Mouse (Mus musculus): ENCODE measurements around the gene Cdc42ep1. TPM values are rescaled to one million over a fixed set of nuclear protein-coding genes. Genes with fewer than 3 reads are reported as not detected.
A peak's percentile ranks its signal among the peaks of the same experiment; 100 is the strongest.
"Not testable (repeated sequence)": the region's sequence is repeated elsewhere in the genome, so short reads cannot be mapped to it uniquely, and the experiment has no call there.

The Cdc42ep1 gene
- total RNA-seq, 4 experiments from 2014 or later, result 14.5 to 18.7 (median 16.2) TPM

DNA sequence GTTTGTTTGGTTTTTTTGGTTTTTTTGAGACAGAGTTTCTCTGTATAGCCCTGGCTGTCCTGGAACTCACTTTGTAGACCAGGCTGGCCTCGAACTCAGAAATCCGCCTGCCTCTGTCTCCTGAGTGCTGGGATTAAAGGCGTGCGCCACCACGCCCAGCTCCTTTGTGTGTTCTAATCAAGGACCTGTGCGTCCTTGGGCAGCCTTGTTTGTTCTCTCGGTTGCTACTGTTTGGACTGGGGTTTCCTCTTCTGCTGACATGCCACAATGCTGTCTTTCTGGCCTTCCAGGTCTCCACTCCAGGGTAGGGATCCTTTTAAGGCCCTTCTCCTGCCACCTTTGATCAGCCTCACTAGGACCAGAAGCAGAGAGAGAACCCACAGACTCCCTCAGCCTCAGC, 4.4 kb downstream of the Cdc42ep1 start:
- not testable (repeated sequence) for DNase-seq (ENCODE audit: low spot score in 2 of 2)

DNA sequence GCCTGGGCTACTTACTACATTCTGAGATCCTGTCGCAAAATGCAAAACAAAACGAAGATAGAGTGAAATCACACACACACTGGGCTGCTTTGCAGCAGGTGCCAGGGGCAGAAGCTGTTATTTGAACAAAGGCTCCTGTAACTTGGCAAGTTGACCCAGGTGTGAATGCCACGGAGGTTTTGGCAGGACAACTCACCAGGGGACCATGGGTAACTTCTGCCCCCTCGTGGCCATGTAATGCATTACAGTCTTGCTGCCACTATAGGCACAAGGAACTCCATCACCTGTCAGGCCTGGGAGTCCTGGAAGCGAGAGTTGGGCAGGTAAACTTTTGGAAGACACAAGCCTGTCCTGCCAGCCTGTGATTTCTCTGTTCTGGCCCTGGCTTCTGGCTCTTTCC, 6.0 kb downstream of the Cdc42ep1 start:
- peak; percentile 57 to 86 for DNase-seq (ENCODE audit: low spot score in 2 of 2)

DNA sequence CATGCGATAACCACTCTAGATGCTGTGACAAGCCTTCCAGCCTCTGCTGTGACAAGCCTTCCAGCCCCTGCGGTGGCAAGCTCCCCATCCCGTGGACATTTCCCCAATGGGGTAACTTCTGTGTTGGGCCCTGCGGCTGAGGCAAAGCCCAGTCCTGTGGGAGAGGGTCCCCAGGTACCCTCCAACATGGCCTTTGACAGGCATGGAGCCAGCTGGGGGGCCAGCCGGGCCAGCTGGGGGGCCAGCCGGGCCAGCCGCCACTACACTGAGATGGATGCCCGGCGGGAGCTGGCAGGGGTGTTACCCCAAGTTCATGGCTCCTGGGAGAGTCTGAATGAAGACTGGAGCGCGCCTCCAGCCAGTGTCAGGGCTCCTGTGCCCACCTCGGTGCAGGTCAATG, 7.1 kb downstream of the Cdc42ep1 start:
- no peak for DNase-seq (ENCODE audit: low spot score in 2 of 2)

DNA sequence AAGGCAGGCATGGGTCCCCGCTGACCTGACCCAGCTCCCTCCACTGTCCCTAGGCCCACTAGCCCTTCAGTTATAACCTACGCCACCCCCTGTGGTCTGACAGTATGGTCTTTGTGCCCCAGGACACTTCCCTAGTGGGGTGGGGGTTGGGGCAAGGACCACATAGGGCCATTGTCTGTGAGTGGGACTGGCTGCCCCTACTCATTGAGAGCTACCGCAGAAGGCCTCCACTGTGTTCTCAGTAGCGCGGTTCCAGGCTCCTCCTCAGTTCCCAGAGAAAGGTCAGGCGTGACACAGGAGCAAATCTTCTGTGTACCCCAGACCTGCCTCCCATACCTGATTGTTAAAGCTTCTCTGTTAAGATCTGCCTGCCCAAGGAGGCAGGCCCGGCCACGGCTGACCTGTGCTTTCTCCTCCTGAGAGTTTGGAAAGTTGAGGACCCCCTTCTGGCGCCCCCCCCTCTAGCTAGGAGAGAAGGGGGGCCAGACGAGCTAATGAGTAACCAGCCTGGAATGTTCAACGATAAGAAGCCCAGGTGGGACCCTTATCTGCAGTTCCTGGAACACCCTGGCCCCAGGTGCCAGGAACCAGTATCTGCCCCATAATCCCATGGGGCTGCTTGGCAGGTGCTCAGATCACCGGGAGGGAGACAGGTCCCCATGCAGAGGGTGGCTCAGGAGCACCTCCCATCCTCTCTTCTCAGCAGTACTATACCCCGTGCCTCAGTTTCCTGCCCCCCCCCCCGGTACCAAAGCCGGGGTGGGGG, 7.8 kb downstream of the Cdc42ep1 start:
- DNase-seq (ENCODE audit: low spot score in 2 of 2), result peak; percentile 49 to 63

DNA sequence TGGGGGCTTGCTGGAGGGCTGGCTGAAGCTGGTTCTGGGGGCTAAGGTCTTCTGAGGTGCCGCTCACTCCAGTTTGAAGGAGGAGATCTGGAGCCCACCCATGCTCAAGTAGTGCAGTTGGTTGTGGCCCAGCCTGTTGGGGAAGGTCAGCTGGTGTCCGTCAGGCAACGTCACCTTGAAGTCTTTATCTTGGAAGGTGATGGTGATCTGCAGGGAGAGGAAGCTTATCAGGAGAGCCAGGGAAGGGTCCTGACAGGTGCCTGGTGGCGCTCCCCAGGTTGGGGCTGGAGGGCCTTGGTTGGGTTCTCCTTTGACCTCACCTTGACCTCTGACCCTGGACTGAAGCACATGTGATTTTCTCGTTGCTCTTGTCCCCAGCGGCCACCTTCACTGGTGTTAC, 8.5 kb downstream of the Cdc42ep1 start:
- DNase-seq (ENCODE audit: low spot score in 2 of 2), result no peak

DNA sequence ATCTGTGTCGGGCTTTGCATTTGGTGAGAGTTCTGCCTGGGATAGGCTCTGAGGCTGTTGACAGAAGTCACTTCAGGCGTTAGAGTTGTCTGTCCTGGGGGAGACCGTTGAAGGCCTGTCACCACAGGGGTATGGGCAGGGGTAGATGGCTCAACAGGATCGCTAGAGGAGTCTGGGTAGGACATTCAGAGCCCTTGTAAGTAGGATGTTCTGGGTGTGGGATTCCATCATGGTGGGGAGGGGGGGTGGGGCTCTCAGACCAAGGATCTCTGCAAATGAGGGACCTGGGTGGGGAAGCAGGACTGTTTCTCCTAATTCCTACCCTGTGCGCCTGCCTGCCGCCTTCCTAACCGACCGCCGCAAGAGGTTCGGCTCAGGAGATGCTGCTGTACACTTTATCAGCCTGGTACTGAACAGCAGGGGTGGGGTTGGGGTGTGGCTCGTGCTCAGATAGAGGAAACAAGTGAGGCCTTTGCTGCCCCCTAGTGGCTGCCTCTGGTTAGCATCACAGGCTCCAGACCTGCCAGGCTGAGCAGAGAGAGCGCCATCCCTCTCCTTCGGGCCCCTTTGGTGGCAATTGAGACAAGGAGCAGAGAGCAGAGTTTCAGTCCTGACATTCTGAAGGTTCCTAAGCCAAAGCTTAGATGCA, 9.2 kb downstream of the Cdc42ep1 start:
- peak; percentile 83 to 93 for DNase-seq (ENCODE audit: low spot score in 2 of 2)

DNA sequence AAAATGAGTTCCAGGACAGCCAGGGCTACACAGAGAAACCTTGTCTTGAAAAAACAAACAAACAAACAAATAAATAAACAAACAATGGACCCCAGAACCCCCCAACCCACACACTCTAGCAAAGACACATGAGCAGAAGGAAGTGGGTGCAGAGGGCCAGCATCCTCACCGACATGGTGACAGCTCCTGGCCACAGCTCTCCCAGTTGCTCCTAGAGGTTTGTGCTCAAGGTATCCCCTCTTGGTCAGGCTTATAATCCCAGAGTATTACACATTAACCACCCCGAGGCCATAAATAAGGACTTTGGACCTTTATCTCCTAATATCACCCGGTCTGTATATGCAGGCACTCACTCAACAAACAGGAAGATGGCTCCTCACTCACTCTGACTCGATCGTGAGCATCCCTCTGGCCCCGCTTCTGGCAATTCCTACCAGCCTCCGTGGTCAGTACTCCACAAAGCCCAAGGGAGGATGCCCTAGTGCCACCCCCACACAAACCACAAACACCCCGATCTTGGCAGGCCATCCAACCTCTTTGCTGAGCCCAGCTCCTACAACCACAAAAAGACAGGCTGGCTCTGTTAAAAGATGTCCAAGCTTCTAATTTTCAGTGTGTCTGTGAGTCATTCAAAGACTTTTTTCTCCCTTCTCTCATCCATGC, 13.0 kb downstream of the Cdc42ep1 start, which contains the start of gene Lgals2:
Gene Lgals2, minus strand, starts transcription at position 227 of the 663 bp plus-strand sequence.
- DNase-seq (ENCODE audit: low spot score in 2 of 2), result no peak

DNA sequence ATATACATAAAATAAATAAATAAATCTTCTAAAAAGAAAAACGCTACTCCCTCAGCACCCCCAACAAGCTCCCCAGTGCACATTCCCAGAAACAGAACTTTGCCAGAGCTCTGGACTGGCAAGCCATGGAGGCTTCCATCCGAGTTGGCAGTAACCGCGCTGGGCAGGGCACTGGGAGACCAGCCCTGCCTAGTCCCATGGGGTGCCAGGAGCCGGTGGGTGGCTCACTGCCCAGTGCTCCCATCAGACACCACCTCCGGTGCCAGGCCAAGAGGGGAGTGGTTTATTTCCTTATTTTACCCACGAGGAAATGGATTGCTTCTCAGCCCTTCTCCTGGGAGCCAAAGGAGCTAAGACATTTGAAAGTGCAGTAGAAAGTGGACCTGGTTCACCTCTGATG, 14.6 kb downstream of the Cdc42ep1 start:
- peak in 1 of 2 experiments; percentile 70 for DNase-seq (ENCODE audit: low spot score in 2 of 2)

DNA sequence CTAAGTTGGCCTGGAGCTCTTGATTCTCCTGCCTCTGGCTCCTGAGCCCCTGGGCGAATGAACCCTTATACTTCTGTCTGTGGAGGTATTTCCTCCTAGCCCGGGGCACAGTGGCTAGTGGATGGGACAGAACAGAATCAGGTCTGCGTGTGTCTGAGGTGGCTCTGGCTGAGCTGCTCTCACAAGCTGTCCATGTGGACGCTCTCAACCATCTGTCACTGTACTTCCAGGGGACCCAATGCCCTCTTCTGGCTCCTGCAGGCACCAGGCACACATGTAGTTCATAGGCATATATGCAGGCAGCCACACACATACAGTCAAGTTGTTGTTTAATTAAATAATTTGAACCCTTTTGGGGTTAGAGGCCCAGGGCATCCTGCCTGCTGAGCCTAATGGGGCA, 16.9 kb downstream of the Cdc42ep1 start:
- no peak for DNase-seq (ENCODE audit: low spot score in 2 of 2)

DNA sequence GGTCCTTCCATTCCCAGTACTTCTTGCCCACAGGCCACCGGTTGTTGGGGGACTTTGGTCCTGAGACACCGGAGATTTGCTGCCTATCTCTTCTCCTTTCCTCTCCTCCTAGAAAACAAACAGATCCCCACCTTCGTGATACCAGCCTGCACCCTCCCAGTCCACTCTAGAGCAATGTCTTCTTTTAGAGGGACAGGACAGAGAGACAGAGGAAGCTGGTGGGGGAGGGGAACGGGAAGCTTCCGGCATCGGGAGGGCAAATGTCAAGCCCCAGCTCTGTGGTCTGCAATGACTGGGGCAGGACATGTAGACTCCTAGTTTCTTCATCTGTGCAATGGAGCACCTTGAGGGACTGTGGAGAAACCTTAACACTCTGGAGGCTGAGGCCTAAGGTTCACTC, 17.3 kb downstream of the Cdc42ep1 start:
- DNase-seq (ENCODE audit: low spot score in 2 of 2), result no peak

DNA sequence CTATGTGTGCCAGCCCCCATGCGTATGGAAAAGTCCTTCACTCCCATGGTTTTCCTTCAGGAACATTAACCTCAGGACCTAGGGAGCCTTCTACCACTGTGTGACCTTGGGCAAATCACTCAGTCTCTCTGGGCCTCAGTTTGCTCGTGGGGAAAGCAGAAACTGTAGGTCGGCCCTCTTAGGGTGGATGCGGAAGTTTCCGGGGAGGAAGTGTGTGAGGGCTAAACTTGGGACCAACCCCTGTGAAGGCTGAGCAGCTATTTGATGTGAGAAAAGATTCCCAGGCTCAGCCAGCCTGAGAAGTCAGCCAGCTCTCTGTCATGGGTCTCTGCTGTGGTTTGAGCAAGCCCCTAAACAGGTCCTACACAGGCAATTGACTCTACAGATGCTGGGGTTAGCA, 19.9 kb downstream of the Cdc42ep1 start:
- DNase-seq (ENCODE audit: low spot score in 2 of 2), result no peak

DNA sequence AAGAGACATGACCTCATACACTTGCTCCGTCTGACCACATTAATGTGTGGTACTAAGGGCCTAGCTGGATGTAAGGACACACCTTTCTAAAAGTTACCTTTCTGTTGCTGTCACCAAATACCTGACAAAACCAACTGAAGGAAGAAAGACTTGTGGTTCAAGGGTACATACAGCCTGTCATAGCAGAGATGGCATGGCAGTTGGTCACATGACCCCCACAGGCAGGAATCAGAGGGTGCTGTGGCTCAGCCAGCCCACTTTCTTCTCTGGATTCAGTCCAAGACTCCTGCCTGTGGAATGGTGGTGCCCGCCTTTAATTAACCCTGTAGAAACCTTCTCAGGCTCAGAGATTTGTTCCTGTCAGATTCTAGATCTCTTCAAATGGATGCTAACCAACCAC, 20.7 kb downstream of the Cdc42ep1 start:
- DNase-seq (ENCODE audit: low spot score in 2 of 2), result no peak

DNA sequence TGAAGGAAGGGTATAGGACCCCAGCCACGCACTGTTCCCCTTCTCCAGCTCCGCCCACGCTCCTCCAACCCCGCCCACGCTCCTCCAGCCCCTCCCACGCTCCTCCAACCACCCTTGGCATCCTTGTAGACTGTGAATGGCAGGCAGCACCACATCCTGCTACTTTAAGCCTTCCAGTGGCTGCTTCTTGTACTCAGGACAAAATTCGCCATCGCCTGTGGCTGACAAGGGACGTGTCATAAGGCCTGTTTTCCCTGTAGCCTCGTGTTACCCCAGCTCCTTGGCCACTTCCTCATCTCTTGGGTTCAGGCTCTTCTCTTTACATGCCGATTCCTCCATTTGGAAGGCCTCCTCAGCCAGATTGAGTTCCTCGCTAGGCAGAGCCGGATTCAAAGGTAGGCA, 21.4 kb downstream of the Cdc42ep1 start:
- no peak for DNase-seq (ENCODE audit: low spot score in 2 of 2)

DNA sequence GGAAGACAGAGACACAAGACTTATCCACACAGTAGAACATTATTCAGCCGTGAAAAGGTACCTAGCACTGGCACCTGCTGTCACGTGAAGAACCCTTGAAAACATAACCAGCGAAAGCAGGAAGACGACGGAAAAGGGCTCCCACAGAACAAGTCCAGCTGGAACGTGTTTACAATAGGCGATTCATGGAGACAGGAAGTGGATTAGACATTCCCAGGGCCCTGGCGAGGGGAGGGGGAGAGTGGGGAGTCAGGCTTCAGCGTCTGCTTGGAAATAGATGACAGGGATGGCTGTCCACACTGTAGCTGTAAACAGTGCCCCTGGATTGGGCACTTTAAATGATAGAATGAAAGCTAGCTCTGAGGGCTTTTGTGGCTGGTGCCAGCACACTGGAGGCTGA, 26.0 kb downstream of the Cdc42ep1 start:
- DNase-seq (ENCODE audit: low spot score in 2 of 2), result no peak

DNA sequence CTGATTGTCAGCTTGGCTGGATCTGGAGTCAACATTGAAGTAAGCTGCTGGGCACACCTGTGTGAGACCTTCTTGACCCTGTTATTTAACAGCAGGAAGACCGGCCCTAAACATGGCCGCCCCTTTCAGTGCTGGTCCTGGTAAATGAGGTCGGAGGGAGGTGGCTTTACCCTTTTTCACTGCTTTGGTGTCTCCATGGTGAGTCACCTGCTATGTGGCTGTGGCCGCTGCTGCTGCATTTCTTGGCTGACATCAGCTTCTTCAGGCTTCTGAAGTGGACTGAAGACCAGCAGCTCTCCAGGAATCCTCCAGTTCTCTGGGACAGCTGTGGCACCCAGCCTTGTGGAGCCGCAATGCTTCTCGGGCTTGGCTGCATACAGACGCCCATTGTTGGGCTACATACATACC, 26.4 kb downstream of the Cdc42ep1 start:
- DNase-seq (ENCODE audit: low spot score in 2 of 2), result no peak

DNA sequence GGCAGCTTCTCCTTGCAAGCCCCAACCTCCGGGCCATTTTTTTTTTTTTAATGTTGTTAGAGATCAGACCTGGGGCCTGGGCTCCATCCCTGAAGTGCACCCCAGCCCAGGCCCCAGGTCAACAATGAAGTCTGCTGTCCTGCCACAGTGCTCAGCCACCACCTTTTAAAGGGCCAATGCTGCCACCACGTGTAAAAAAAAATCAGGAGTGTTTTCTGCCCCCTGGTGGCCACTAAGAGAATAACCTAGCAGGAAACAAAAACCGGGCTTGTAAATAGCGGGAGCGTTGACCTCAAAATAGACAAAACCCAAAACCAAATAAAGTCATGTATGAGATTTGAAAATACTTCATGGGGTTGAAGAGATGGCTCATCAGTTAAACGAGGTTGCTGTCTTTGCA, 27.4 kb downstream of the Cdc42ep1 start:
- DNase-seq (ENCODE audit: low spot score in 2 of 2), result peak in 1 of 2 experiments; percentile 50

DNA sequence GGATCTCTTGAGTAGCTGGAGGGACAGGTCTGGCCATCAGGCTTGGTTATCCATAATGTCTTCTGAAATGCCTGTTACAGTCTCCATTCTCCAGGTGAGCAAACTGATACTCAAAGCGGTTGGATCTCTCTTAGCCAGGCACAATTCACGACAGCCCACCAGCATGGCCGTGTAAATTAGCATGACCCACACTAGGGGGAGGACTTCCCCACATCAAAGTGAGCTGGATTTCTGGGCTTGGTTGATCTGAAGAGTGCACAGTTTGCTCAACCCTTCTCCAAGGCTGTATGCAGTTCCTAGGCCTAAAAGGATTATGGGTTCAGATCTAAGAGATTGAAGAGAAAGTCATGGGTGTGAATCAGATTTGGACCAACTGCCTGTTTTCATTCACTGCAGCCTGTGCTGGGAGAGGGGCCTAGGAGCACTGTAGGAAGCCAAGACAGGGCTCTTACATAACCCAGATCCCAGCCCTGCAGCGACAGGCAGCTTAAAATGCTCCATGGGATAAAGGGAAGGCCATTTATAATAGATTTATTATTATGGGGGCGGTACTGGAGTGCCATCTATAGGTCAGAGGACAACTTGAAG, 29.7 kb downstream of the Cdc42ep1 start:
- no peak for DNase-seq (ENCODE audit: low spot score in 2 of 2)

DNA sequence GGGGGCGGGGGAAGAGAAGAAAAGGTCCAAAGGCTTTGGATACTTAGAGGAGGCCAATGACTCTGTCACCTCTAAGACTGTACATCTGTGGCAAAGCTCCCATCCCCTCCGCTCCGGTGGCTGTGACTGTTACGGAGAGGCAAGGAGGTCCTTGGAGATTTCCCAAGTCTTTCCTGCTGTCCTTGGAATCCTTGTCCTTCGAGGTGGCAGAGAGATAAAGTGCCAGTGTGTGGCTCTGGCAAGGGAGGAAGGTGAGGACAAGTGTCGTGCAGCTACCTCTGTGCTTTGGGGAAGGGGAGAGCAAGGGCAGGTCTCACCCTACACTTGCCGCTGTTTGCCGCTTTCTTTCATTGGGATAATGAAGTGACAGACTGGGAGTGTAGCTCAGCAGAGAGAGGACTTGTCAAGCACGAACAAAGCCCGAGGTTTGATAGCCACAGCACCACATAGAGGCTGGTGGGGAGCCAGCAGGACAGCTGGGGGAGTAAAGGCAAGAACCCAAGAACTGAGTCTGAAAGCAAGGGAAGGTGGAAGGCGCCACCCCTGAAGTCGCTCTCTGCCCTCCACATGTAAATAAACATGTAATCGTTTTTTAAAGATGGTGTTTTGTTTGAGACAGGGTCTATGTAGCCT, 31.5 kb downstream of the Cdc42ep1 start:
- no peak for DNase-seq (ENCODE audit: low spot score in 2 of 2)

DNA sequence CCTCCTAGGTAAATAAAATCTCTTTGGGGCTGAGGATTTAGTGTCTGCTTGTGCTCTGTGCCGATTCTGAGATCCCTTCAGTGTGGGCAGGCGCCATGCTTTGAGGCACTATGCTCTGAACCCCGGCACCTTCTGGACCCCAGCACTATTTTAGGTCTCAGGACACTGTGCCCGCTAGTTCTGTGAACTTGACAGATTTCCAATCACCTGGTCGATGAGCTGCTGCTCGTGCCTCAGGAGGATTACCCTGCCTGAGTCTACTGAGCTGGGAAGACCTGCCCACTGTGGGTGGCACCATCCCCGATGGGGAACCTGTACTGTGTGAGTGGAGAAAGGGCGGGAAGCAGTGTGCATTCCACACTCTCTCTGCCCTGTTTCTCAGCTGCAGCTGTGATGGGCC, 32.6 kb downstream of the Cdc42ep1 start:
- no peak for DNase-seq (ENCODE audit: low spot score in 2 of 2)

DNA sequence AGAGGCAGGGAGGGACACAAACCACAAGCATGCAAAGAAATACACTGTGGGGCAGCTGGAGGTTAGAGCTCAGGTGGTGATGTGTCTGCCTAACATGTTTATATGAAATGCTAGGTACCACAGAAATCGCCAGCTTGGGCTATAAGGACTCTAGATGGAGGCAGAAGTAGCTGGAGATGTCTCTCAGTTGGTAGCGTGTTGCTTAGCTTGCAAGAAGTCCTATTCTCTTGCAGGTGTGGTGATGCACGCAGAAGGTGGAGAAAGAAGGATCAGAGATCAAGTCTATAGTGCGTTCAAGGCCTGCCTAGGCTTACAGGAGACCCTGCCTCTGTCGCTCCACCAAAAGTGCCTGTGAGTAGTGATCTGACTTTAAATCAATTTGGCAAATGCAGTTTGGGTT, 33.1 kb downstream of the Cdc42ep1 start:
- DNase-seq (ENCODE audit: low spot score in 2 of 2), result no peak

DNA sequence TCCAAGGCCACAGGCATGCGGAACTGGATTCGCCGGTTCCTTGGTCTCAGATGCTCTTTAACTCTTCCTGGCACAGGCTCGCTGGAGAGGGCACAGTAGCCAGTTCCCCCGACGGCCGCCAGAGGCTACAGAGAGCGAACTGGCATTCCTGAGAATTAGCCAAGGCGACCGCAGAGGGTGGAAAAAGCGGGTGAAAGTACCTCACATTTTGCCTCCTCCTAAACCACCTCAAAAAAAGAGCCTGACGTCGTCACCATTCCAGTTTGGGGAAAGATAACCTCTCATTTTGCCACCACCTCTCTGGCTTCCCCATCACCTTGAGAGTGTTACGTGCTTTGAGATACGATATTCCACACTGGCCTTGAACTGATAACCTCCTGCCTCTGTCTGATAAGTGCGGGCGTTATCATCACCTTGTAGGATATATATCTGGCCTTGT, 33.9 kb downstream of the Cdc42ep1 start:
- peak; percentile 72 to 79 for DNase-seq (ENCODE audit: low spot score in 2 of 2)
